Comparison of ENCODE assay signal across 14 mouse cellular contexts in the genomic region with DNA sequence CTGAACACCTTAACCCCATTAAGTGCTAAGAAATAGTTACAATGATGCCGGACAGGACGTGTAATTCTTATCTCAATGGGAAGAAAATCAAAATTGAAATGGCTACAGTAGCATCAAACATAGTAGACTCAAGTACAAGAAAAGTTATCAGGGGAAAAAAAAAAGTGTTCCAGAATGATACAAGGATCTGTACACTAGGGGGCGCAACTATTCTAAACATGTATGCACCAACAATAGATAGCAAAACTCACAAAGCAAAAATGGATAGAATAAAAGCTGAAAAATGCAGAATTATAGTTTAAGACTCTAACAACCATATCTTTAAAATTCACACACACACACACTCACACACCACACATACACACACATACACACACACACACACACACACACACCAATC.
A peak's percentile ranks its signal among the peaks of the same experiment; 100 is the strongest.
DNase-seq lines count a peak whose midpoint lies in the region; ATAC-seq and TF ChIP-seq lines count a peak whose summit lies in the region.
"Had no signal": no experiment of that assay in that cellular context is flagged by ENCODE, and none has a peak within 500 bp of the region (broad histone marks: within the 10 kb centered on the region; RNA-seq: fewer than 3 reads in every experiment).

No protein-coding gene starts in this region.

- WGBS in lung, postnatal 0 days = 33% methylated on average over 3 of the region's 3 CpGs

- ATAC-seq in lung, postnatal 0 days = no peak
- ATAC-seq: midbrain, embryonic 13.5 days had no signal

- TF ChIP-seq CTCF in gastrocnemius, adult 2 months (IDR thresholded peaks at IDR 0.05) = peak; percentile 44
- TF ChIP-seq CTCF in lung, postnatal 0 days (IDR thresholded peaks at IDR 0.05) = peak; percentile 45

- H3K9me3 ChIP-seq in lung, postnatal 0 days (ENCODE audit: low read length) = no peaks in the 10 kb centered on the region
- H3K9me3 ChIP-seq in ES-E14 (ENCODE audit: control insufficient read depth, insufficient read depth, low read depth, low read length) = no peaks in the 10 kb centered on the region
- H3K9me3 ChIP-seq: embryonic facial prominence, embryonic 13.5 days; hindbrain, embryonic 12.5 days; midbrain, embryonic 13.5 days had no signal

- intact Hi-C loops in gastrocnemius, adult 2 months (cut with DNase I) = no loop called here

- H3K4me3 ChIP-seq in gastrocnemius, adult 2 months = no peak overlapping the region
- no peak overlapping the region for H3K4me3 ChIP-seq in lung, postnatal 0 days (ENCODE audit: low read depth, low read length)
- no peak overlapping the region for H3K4me3 ChIP-seq in ES-E14 (ENCODE audit: insufficient read depth in 1 of 2, low read depth in 1 of 2, low read length in 2 of 2, poor library complexity in 1 of 2, severe bottlenecking in 1 of 2)
- H3K4me3 ChIP-seq: embryonic facial prominence, embryonic 13.5 days; hindbrain, embryonic 12.5 days; midbrain, embryonic 13.5 days had no signal

- no peak overlapping the region for H3K4me2 ChIP-seq in lung, postnatal 0 days (replicated peaks; ENCODE audit: low read depth, low read length)
- H3K4me2 ChIP-seq: embryonic facial prominence, embryonic 13.5 days; hindbrain, embryonic 12.5 days; midbrain, embryonic 13.5 days had no signal

- no peak overlapping the region for H3K27ac ChIP-seq in gastrocnemius, adult 2 months
- H3K27ac ChIP-seq in lung, postnatal 0 days (ENCODE audit: low read length) = no peak overlapping the region
- H3K27ac ChIP-seq in ES-E14 (ENCODE audit: insufficient read depth, low read depth, low read length, poor library complexity, severe bottlenecking) = no peak overlapping the region
- H3K27ac ChIP-seq: embryonic facial prominence, embryonic 13.5 days; hindbrain, embryonic 12.5 days; midbrain, embryonic 13.5 days had no signal

- TF ChIP-seq EP300 in lung, postnatal 0 days (IDR thresholded peaks at IDR 0.05) = no peak

- H3K36me3 ChIP-seq in lung, postnatal 0 days (ENCODE audit: insufficient read depth, low read length) = no peaks in the 10 kb centered on the region
- H3K36me3 ChIP-seq in ES-E14 (ENCODE audit: control insufficient read depth, insufficient read depth, low read length, poor library complexity, severe bottlenecking) = no peaks in the 10 kb centered on the region
- H3K36me3 ChIP-seq: embryonic facial prominence, embryonic 13.5 days; hindbrain, embryonic 12.5 days; midbrain, embryonic 13.5 days had no signal

- no peak for DNase-seq in gastrocnemius, adult 2 months
- no peak for DNase-seq in gastrocnemius, postnatal 10 days
- no peak for DNase-seq in lung, postnatal 0 days (ENCODE audit: low spot score)
- no peak for DNase-seq in lung, postnatal 25 days (ENCODE audit: low spot score)
- DNase-seq in ES-E14 (ENCODE audit: low read depth, low spot score) = no peak
- peak; percentile 55 for DNase-seq in naive thymus-derived CD4-positive, alpha-beta T cell, adult 2 months (ENCODE audit: low read depth)
- no peak for DNase-seq in yolk sac, embryonic 10.5 days (ENCODE audit: low spot score)
- no peak for DNase-seq in thymus, postnatal 14 days
- DNase-seq: adrenal gland, postnatal 25 days; cerebellum, adult 11-12 months; kidney, postnatal 25 days had no signal

- in situ Hi-C loops in ES-E14 (cut with MboI; ENCODE audit: low sequenced_read_pairs in 2 of 2, unreplicated experiment in 2 of 2) = no loop called here

- no peaks in the 10 kb centered on the region for H3K4me1 ChIP-seq in lung, postnatal 0 days (ENCODE audit: insufficient read depth, low read depth, low read length)
- H3K4me1 ChIP-seq in ES-E14 (ENCODE audit: control insufficient read depth in 2 of 2, insufficient read depth in 2 of 2, low read length in 2 of 2, poor library complexity in 1 of 2) = peaks cover 0 to 2% of the 10 kb centered on the region in 2 experiments; a peak in 1 of 4 replicates
- H3K4me1 ChIP-seq: embryonic facial prominence, embryonic 13.5 days; hindbrain, embryonic 12.5 days had no signal

- no peaks in the 10 kb centered on the region for H3K27me3 ChIP-seq in lung, postnatal 0 days (replicated peaks; ENCODE audit: insufficient read depth, low read length)
- H3K27me3 ChIP-seq: embryonic facial prominence, embryonic 13.5 days; hindbrain, embryonic 12.5 days; midbrain, embryonic 13.5 days had no signal

- H3K9ac ChIP-seq in lung, postnatal 0 days (replicated peaks; ENCODE audit: low read depth) = no peak overlapping the region
- H3K9ac ChIP-seq in ES-E14 (ENCODE audit: insufficient read depth, low read depth, low read length, poor library complexity, severe bottlenecking) = no peak overlapping the region
- H3K9ac ChIP-seq: embryonic facial prominence, embryonic 13.5 days; hindbrain, embryonic 12.5 days; midbrain, embryonic 13.5 days had no signal

TF ChIP-seq in ES-E14, 5 proteins besides CTCF, POLR2A, EP300 and RAD21:
- no peak for TF ChIP-seq MAFK (IDR thresholded peaks at IDR 0.05; ENCODE audit: insufficient read depth, low read depth, low read length)
- TF ChIP-seq ZNF384 (IDR thresholded peaks at IDR 0.05; ENCODE audit: low read depth, low read length) = peak; percentile 70
